Mouse (Mus musculus) lung, embryonic 15.5 days (tissue): ENCODE measurements at regions not wholly inside any gene's neighbourhood (a gene's known extent, or its start where the extent isn't known, plus 50 kb on each side); places are given as distances from the start of the nearest gene placed in this dataset.

Source experiments
- ATAC-seq: fragments of 200-750 bp; cut with Nextera tagmentation; 2 replicates; pipeline ENCODE4 v1.8.0; 2017; ENCODE audit warnings: moderate number of reproducible peaks, borderline replicate concordance; ENCODE audit not compliant: low FRiP score, low TSS enrichment; ENCODE audit errors: extremely low read depth
- H3K27ac ChIP-seq: fragments of 300-500 bp; sonication (generic); 2 replicates; pipeline ENCODE4 v1.5.1; 2015; ENCODE audit warnings: moderate library complexity, mild to moderate bottlenecking, inconsistent platforms
- H3K27me3 ChIP-seq: fragments of 300-500 bp; sonication (generic); 2 replicates; pipeline ENCODE4 v1.6.1; 2015; ENCODE audit warnings: inconsistent platforms
- H3K36me3 ChIP-seq: fragments of 300-500 bp; sonication (generic); 2 replicates; pipeline ENCODE4 v1.6.1; 2015; ENCODE audit warnings: inconsistent platforms
- H3K4me1 ChIP-seq: fragments of 300-500 bp; sonication (generic); 2 replicates; pipeline ENCODE4 v1.6.1; 2015; ENCODE audit warnings: inconsistent platforms
- H3K4me2 ChIP-seq: fragments of 300-500 bp; sonication (generic); 2 replicates; pipeline ENCODE4 v1.6.1; 2015; ENCODE audit warnings: inconsistent platforms, mild to moderate bottlenecking, moderate library complexity
- H3K4me3 ChIP-seq: fragments of 300-500 bp; sonication (generic); 2 replicates; pipeline ENCODE4 v1.5.1; 2015; ENCODE audit warnings: mild to moderate bottlenecking, inconsistent platforms
- H3K9ac ChIP-seq: fragments of 300-500 bp; sonication (generic); 2 replicates; pipeline ENCODE4 v1.6.1; 2015; ENCODE audit warnings: inconsistent platforms
- H3K9me3 ChIP-seq: fragments of 300-500 bp; sonication (generic); 2 replicates; pipeline ENCODE4 v1.6.1; 2016; ENCODE audit warnings: inconsistent platforms
- WGBS: fragments of 180-500 bp; shearing (Covaris S2); methylation state at CpG from one replicate; pipeline ENCODE4 v1.1.7; 2015; 5-methylcytosine and 5-hydroxymethylcytosine counted together

DNA sequence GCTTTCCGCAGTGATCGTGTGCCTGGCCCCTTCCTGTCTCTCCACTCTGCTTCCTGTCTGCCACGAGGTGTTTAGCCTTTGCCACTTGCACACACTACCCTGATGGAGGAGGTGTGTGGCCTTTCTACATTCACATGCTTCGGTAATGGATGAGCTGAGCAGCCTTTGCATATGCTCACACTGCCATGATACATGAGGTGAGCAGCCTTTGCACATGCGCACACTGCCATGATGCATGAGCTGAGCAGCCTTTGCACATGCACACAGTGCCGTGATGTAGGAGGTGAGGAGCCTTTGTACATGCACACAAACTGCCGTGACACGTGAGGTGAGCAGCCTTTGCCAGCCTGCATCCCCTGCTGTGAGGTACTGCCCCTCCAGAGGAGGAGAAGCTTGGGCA, 58.3 kb downstream of the Erv3 start:
- no peak for ATAC-seq
- no peak overlapping the region for H3K9ac ChIP-seq
- H3K4me1 ChIP-seq = no peaks in the 10 kb centered on the region
- no peaks in the 10 kb centered on the region for H3K27me3 ChIP-seq
- no peak overlapping the region for H3K4me2 ChIP-seq
- 55% methylated on average over 8 of the region's 8 CpGs for WGBS
- H3K9me3 ChIP-seq = no peaks in the 10 kb centered on the region
- no peak overlapping the region for H3K4me3 ChIP-seq
- no peak overlapping the region for H3K27ac ChIP-seq
- no peaks in the 10 kb centered on the region for H3K36me3 ChIP-seq

- ATAC-seq = no peak
- Histone ChIP-seq H3K9ac (no peak overlapping the region), H3K4me3 (no peak overlapping the region), H3K4me1 (no peaks in the 10 kb centered on the region), H3K4me2 (no peak overlapping the region), H3K27me3 (no peaks in the 10 kb centered on the region), H3K27ac (no peak overlapping the region), H3K36me3 (no peaks in the 10 kb centered on the region), H3K9me3 (no peaks in the 10 kb centered on the region)
- 85% methylated on average over 8 of the region's 8 CpGs for WGBS
These were observed 59.2 kb downstream of the Erv3 start for GRCm38 (mm10) chr2:131800126-131800894.

DNA sequence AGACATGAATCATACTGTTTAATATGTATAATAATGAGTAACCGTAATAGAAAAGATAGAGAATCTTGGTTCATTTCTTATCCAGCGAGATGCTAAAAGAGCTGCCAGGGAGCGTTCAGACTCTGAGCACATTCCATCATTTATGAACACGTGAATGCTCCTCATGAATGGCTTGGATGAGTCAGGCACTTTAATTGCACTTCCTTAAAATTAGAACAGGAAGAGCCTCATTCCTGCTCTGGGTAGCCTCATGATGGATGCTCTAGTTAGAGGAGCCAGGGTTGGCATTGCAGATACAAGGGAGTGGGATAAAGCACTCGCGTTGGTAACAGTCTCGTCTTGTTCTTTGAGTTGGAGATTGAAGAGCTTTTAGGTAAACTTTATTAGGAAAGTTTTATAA, 60.1 kb downstream of the Erv3 start:
- Histone ChIP-seq H3K4me2 (no peak overlapping the region), H3K27ac (no peak overlapping the region), H3K4me1 (no peaks in the 10 kb centered on the region), H3K9me3 (no peaks in the 10 kb centered on the region), H3K36me3 (no peaks in the 10 kb centered on the region), H3K9ac (no peak overlapping the region), H3K4me3 (no peak overlapping the region), H3K27me3 (no peaks in the 10 kb centered on the region)
- no peak for ATAC-seq
- WGBS = 77% methylated on average over 7 of the region's 7 CpGs

DNA sequence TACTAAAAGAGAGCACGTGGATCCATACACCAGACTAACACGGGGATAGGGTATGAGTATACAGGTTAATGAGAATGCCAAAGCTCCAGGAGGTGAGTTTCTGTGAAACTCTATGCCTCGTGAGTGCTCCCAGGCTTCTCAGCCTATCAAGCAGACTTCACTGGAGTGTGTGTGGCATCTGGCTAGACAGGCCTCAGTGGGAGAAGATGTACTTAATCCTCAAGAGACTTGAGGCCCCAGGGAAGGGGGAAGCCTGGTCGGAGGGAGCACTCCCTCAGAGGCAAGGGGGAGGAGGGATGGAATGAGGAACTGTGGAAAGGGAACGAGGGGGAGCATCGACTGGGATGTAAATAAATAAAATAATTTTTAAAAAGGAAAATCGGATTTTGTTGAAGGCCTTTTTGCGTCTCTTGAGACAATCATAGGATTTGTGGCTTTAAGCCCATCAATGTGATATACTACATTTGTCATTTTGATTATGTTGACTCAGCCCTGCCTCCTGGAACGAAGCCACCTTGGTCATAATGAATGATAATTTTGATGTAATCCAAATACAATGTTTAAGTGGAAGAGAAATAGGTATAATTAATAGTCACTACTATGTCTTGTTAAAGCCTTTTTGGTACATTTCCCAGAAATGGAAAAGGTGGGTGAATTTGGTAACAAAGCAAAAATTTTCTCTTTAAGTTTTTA, 62.4 kb downstream of the Erv3 start:
- Histone ChIP-seq H3K4me3 (no peak overlapping the region), H3K9me3 (no peaks in the 10 kb centered on the region), H3K4me2 (no peak overlapping the region), H3K27ac (no peak overlapping the region), H3K36me3 (no peaks in the 10 kb centered on the region), H3K9ac (no peak overlapping the region), H3K4me1 (no peaks in the 10 kb centered on the region), H3K27me3 (no peaks in the 10 kb centered on the region)
- WGBS = 53% methylated on average over 9 of the region's 9 CpGs
- no peak for ATAC-seq

- Histone ChIP-seq H3K4me1 (no peaks in the 10 kb centered on the region), H3K27ac (no peak overlapping the region), H3K36me3 (no peaks in the 10 kb centered on the region), H3K4me3 (no peak overlapping the region), H3K4me2 (no peak overlapping the region), H3K27me3 (no peaks in the 10 kb centered on the region; the same call in 1 of the 2 replicates), H3K9ac (no peak overlapping the region), H3K9me3 (no peaks in the 10 kb centered on the region; the same call in 1 of the 2 replicates)
- WGBS = 91% methylated on average over 1 of the region's 1 CpGs
- no peak for ATAC-seq
These were observed 84.2 kb downstream of the Erv3 start for GRCm38 (mm10) chr2:131775381-131775780.

- Histone ChIP-seq H3K4me1 (no peaks in the 10 kb centered on the region), H3K9me3 (no peaks in the 10 kb centered on the region), H3K27ac (no peak overlapping the region), H3K9ac (no peak overlapping the region), H3K27me3 (no peaks in the 10 kb centered on the region; the same call in 1 of the 2 replicates), H3K4me3 (no peak overlapping the region), H3K4me2 (no peak overlapping the region), H3K36me3 (no peaks in the 10 kb centered on the region)
- ATAC-seq = no peak
- 45% methylated on average over 4 of the region's 4 CpGs for WGBS
These were observed 85.9 kb downstream of the Erv3 start for GRCm38 (mm10) chr2:131773691-131774090.

DNA sequence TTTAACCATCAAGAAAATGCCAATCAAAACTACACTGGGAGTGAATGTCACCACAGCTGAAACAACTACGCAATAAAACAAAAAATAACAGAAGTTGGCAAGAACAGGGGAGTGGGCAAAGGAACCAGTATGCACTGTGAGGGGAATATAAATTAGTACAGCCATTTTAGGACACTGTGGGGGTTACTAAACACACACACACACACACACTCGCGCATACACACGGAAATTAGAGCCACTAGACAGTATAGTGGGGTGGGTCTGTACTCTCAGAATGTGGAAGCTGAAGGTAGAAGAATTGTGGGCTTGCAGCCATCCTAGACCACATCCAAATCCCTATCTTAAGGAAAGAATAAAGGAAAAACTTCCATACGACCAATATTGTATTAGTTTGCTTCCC, 87.4 kb downstream of the Erv3 start:
- 71% methylated on average over 5 of the region's 5 CpGs for WGBS

GRCm38 (mm10) chr2:131770852-131771251, 88.7 kb downstream of the Erv3 start:
- Histone ChIP-seq H3K4me1 (0 out of 2 replicates have a peak, but pooled peaks cover 4% of the 10 kb centered on the region), H3K9me3 (no peaks in the 10 kb centered on the region), H3K9ac (no peak overlapping the region), H3K4me2 (no peak overlapping the region), H3K27ac (no peak overlapping the region), H3K27me3 (no peaks in the 10 kb centered on the region; the same call in 1 of the 2 replicates), H3K4me3 (no peak overlapping the region), H3K36me3 (no peaks in the 10 kb centered on the region)
- ATAC-seq = no peak
- 55% methylated on average over 5 of the region's 5 CpGs for WGBS

More for the DNA sequence above, 87.4 kb downstream of the Erv3 start:
- 0 out of 2 replicates have a peak, but pooled peaks cover 4% of the 10 kb centered on the region for H3K4me1 ChIP-seq
- no peaks in the 10 kb centered on the region for H3K36me3 ChIP-seq
- H3K27me3 ChIP-seq = no peaks in the 10 kb centered on the region; the same call in 1 of the 2 replicates
- no peak overlapping the region for H3K9ac ChIP-seq
- H3K9me3 ChIP-seq = no peaks in the 10 kb centered on the region
- no peak for ATAC-seq
- no peak overlapping the region for H3K4me3 ChIP-seq
- no peak overlapping the region for H3K4me2 ChIP-seq
- no peak overlapping the region for H3K27ac ChIP-seq

DNA sequence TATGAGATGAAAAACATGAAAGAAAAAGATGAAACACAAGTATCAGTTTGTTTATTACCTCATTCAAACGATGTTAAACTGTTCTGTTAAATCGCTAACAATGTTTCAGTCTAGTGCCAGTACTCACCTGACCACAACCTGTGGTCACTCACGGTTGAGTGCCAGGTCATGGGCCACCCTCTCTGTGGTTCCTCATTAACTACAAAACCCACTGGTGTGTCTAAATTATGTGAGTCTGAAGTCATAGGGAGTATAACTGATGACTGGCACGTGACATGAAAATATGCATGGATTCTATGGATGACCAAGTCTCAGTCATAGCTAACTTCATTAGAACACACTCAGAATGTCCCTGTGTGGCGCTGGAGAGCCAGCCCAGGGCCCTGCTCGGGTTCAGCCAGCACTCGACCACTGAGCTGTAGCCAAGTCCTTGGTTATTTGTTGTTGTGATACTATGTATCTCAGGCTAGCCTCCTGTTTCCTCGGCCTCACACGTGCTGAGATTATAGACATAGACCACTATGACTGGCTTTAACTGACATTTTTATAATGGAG, 89.8 kb downstream of the Erv3 start:
- 0 out of 2 replicates have a peak, but pooled peaks cover 4% of the 10 kb centered on the region for H3K4me1 ChIP-seq
- WGBS = 76% methylated on average over 9 of the region's 9 CpGs
- no peak overlapping the region for H3K27ac ChIP-seq
- no peaks in the 10 kb centered on the region; the same call in 1 of the 2 replicates for H3K27me3 ChIP-seq
- no peaks in the 10 kb centered on the region for H3K9me3 ChIP-seq
- no peak overlapping the region for H3K4me2 ChIP-seq
- no peak overlapping the region for H3K9ac ChIP-seq
- ATAC-seq = no peak
- H3K36me3 ChIP-seq = no peaks in the 10 kb centered on the region
- no peak overlapping the region for H3K4me3 ChIP-seq

GRCm38 (mm10) chr2:131766500-131766899, 93.0 kb downstream of the Erv3 start:
- 94% methylated on average over 9 of the region's 9 CpGs for WGBS
- no peak overlapping the region for H3K9ac ChIP-seq
- no peak overlapping the region for H3K4me3 ChIP-seq
- no peak for ATAC-seq
- no peak overlapping the region for H3K27ac ChIP-seq
- H3K4me2 ChIP-seq = no peak overlapping the region
- H3K9me3 ChIP-seq = no peaks in the 10 kb centered on the region
- no peaks in the 10 kb centered on the region for H3K36me3 ChIP-seq
- 0 out of 2 replicates have a peak, but pooled peaks cover 4% of the 10 kb centered on the region for H3K4me1 ChIP-seq
- no peaks in the 10 kb centered on the region; the same call in 1 of the 2 replicates for H3K27me3 ChIP-seq

DNA sequence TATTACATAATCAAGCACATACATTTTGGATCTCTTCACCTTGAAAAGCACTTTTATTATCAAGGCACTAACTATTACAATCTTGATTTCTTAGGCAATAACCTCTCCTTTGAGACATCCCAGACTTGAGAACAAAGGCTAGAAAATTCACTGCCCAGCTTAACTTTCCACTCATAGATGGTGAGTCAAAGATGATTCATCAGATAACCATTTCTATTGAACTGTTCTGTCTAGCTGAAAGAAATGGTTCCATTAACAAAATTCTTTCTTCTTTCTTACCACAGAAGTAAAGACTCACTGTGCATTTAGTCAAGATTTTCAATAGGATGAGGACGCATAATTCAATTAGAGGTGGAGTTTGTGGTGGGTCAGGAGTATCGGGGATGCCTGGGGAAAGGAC, 98.0 kb downstream of the Erv3 start:
- WGBS = 76% methylated on average over 2 of the region's 2 CpGs
- no peak overlapping the region for H3K9ac ChIP-seq
- no peak overlapping the region for H3K4me3 ChIP-seq
- no peaks in the 10 kb centered on the region for H3K4me1 ChIP-seq
- H3K27me3 ChIP-seq = no peaks in the 10 kb centered on the region
- H3K9me3 ChIP-seq = no peaks in the 10 kb centered on the region
- no peak overlapping the region for H3K27ac ChIP-seq
- ATAC-seq = no peak
- no peaks in the 10 kb centered on the region for H3K36me3 ChIP-seq
- no peak overlapping the region for H3K4me2 ChIP-seq
